Mouse (Mus musculus) hindbrain, embryonic 16.5 days (tissue): ENCODE measurements around the gene Dgcr6. TPM values are rescaled to one million over a fixed set of nuclear protein-coding genes. Genes with fewer than 3 reads are reported as not detected.

Source experiments
- polyA plus RNA-seq: library from polyadenylated mRNA; unstranded; fragments of >200 nt; fragmentation: Nextera tagmentation; extraction: Ambion mirVana; gene quantifications from 2 replicates; pipeline ENCODE4 v1.2.1, GENCODE M21; 2015

The Dgcr6 gene
- polyA plus RNA-seq, 1 experiment from 2014 or later = 162 TPM

Other genes with a start within 250 kb of the Dgcr6 start
- gene B830017H08Rik, start 219.7 kb upstream of the Dgcr6 start, polyA plus RNA-seq = 3.3 and 3.9 TPM in 2 replicates
- gene Car15, start 214.5 kb upstream of the Dgcr6 start, polyA plus RNA-seq = 3.5 and 3.8 TPM in 2 replicates
- gene Gm20518, start 161.2 kb upstream of the Dgcr6 start, polyA plus RNA-seq = 0.29 and 0.36 TPM in 2 replicates
- 0.05 TPM in 1 of 2 replicates, not detected in the other for gene Tssk1, start 158.6 kb upstream of the Dgcr6 start, polyA plus RNA-seq
- 105 and 116 TPM in 2 replicates for gene Dgcr2, start 154.3 kb upstream of the Dgcr6 start, polyA plus RNA-seq
- gene Tssk2, start 154.2 kb upstream of the Dgcr6 start, polyA plus RNA-seq = 0.11 TPM in 1 of 2 replicates, not detected in the other
- gene Ess2, start 141.5 kb upstream of the Dgcr6 start, polyA plus RNA-seq = 41.8 and 46.2 TPM in 2 replicates
- gene Gsc2, start 137.8 kb upstream of the Dgcr6 start, polyA plus RNA-seq = 0.70 and 1.4 TPM in 2 replicates
- gene Slc25a1, start 124.6 kb upstream of the Dgcr6 start, polyA plus RNA-seq = 203 and 210 TPM in 2 replicates
- not detected in 2 replicates for gene Vpreb2, start 72.4 kb upstream of the Dgcr6 start, polyA plus RNA-seq
- gene Prodh, start 37.3 kb downstream of the Dgcr6 start, polyA plus RNA-seq = 5.7 and 6.8 TPM in 2 replicates
- 15.6 and 24.3 TPM in 2 replicates for gene Rtn4r, start 74.8 kb downstream of the Dgcr6 start, polyA plus RNA-seq
- gene Ccdc188, start 165.0 kb downstream of the Dgcr6 start, polyA plus RNA-seq = 0.11 TPM in 1 of 2 replicates, not detected in the other
- 8.0 and 14.6 TPM in 2 replicates for gene Zdhhc8, start 182.3 kb downstream of the Dgcr6 start, polyA plus RNA-seq
- 100 and 105 TPM in 2 replicates for gene Trmt2a, start 195.8 kb downstream of the Dgcr6 start, polyA plus RNA-seq
- gene Ranbp1, start 195.9 kb downstream of the Dgcr6 start, polyA plus RNA-seq = 362 and 365 TPM in 2 replicates
- gene Gm49776, start 205.5 kb downstream of the Dgcr6 start, polyA plus RNA-seq = 1.3 TPM in 1 of 2 replicates, not detected in the other
- 25.7 and 28.3 TPM in 2 replicates for gene Dgcr8, start 236.4 kb downstream of the Dgcr6 start, polyA plus RNA-seq